8 mouse cellular contexts compared by ENCODE assay signal in genomic region chr6:148444796-148445195, GRCm38 (mm10). TPM values are rescaled to one million over a fixed set of nuclear protein-coding genes. Genes with fewer than 3 reads are reported as not detected.
A peak's percentile ranks its signal among the peaks of the same experiment; 100 is the strongest.
DNase-seq lines count a peak whose midpoint lies in the region; ATAC-seq and TF ChIP-seq lines count a peak whose summit lies in the region.

No protein-coding gene starts in this region.

- peak overlapping the region; percentile 88 for H3K27ac ChIP-seq in gastrocnemius, adult 2 months
- H3K27ac ChIP-seq in CH12.LX (ENCODE audit: insufficient read depth, low read depth), result no peak overlapping the region
- peak overlapping the region; percentile 77 for H3K27ac ChIP-seq in forebrain, postnatal 0 days (ENCODE audit: low read depth, low read length)
- no peak overlapping the region for H3K27ac ChIP-seq in liver, embryonic 12.5 days

- dilution Hi-C loops in CH12.LX (cut with MboI; ENCODE audit: extremely low pct_ligation_motif_present, extremely low pct_unique_long_range_greater_than_20kb, low sequenced_read_pairs), result no loop called here

- TF ChIP-seq CTCF in gastrocnemius, adult 2 months (IDR thresholded peaks at IDR 0.05), result no peak
- no peak for TF ChIP-seq CTCF in CH12.LX (conservative IDR thresholded peaks at IDR 0.05 in 1 of 2, IDR thresholded peaks at IDR 0.05 in 1 of 2; ENCODE audit: low read depth in 2 of 2, low read length in 2 of 2)
- TF ChIP-seq CTCF in forebrain, postnatal 0 days (IDR thresholded peaks at IDR 0.05; ENCODE audit: low read depth), result no peak

- no peaks in the 10 kb centered on the region for H3K79me2 ChIP-seq in CH12.LX (replicated peaks; ENCODE audit: control insufficient read depth, extremely low read depth, insufficient read depth, poor library complexity, severe bottlenecking)

- WGBS in forebrain, postnatal 0 days, result 3% methylated on average over 9 of the region's 9 CpGs
- WGBS in liver, embryonic 12.5 days (ENCODE audit: insufficient replicate concordance), result 3% methylated on average over 9 of the region's 9 CpGs

- H3K9ac ChIP-seq in CH12.LX (ENCODE audit: insufficient read depth, low read depth), result no peak overlapping the region
- peak overlapping the region; percentile 78 for H3K9ac ChIP-seq in forebrain, postnatal 0 days
- H3K9ac ChIP-seq in liver, embryonic 12.5 days, result no peak overlapping the region

- no peak for TF ChIP-seq RAD21 in CH12.LX (IDR thresholded peaks at IDR 0.05; ENCODE audit: low read depth, low read length)

- ATAC-seq in forebrain, postnatal 0 days, result no peak; the same call in 1 of the 2 replicates
- no peak for ATAC-seq in liver, embryonic 12.5 days

- no peak for DNase-seq in gastrocnemius, adult 2 months
- DNase-seq in gastrocnemius, postnatal 25 days, result no peak
- DNase-seq in CH12.LX (ENCODE audit: extremely low read depth), result no peak
- no peak for DNase-seq in forebrain, postnatal 0 days
- DNase-seq in embryo, embryonic 10.5 days (ENCODE audit: low spot score), result no peak
- no peak for DNase-seq in left cerebral cortex, postnatal 25 days (ENCODE audit: low spot score in 2 of 2)
- no peak for DNase-seq in spleen, postnatal 10 days (ENCODE audit: low spot score in 2 of 2)

- no peaks in the 10 kb centered on the region for H3K27me3 ChIP-seq in CH12.LX (replicated peaks)
- H3K27me3 ChIP-seq in forebrain, postnatal 0 days (ENCODE audit: insufficient read depth, low read length), result 0 out of 2 replicates have a peak, but pooled peaks cover 3% of the 10 kb centered on the region
- peaks cover 77% of the 10 kb centered on the region for H3K27me3 ChIP-seq in liver, embryonic 12.5 days (replicated peaks)

- H3K36me3 ChIP-seq in CH12.LX (replicated peaks in 1 of 2; ENCODE audit: control insufficient read depth in 1 of 2, insufficient read depth in 1 of 2, low read length in 1 of 2), result no peaks in the 10 kb centered on the region
- no peaks in the 10 kb centered on the region for H3K36me3 ChIP-seq in forebrain, postnatal 0 days (ENCODE audit: insufficient read depth)
- no peaks in the 10 kb centered on the region for H3K36me3 ChIP-seq in liver, embryonic 12.5 days

- peak overlapping the region; percentile 89 for H3K4me3 ChIP-seq in gastrocnemius, adult 2 months
- H3K4me3 ChIP-seq in CH12.LX (replicated peaks in 1 of 3; ENCODE audit: low read depth in 2 of 3, low read length in 2 of 3, poor library complexity in 1 of 3), result peak overlapping the region in 1 of 3 experiments; percentile 49
- H3K4me3 ChIP-seq in forebrain, postnatal 0 days (ENCODE audit: low read depth, low read length), result peak overlapping the region; percentile 75
- peak overlapping the region; percentile 62 for H3K4me3 ChIP-seq in liver, embryonic 12.5 days

- intact Hi-C loops in gastrocnemius, adult 2 months (cut with DNase I), result loop anchor here (2.0 to 5.0 kb wide), 3 partner anchors 22 to 137 kb away; no protein-coding TSS in a partner anchor
- intact Hi-C loops in left cerebral cortex, postnatal 25 days (cut with DNase I), result loop anchor here (5.0 kb wide), 6 partner anchors 78 to 308 kb away; no protein-coding TSS in a partner anchor

- H3K9me3 ChIP-seq in CH12.LX (replicated peaks; ENCODE audit: low read length), result peaks cover 13% of the 10 kb centered on the region
- no peaks in the 10 kb centered on the region for H3K9me3 ChIP-seq in forebrain, postnatal 0 days (ENCODE audit: low read length)
- H3K9me3 ChIP-seq in liver, embryonic 12.5 days (replicated peaks), result no peaks in the 10 kb centered on the region

- TF ChIP-seq POLR2A in CH12.LX (IDR thresholded peaks at IDR 0.05; ENCODE audit: low read depth, low read length), result no peak

- in situ Hi-C loops in CH12.LX (cut with MboI; ENCODE audit: low pct_ligation_motif_present, low pct_unique_long_range_greater_than_20kb, low sequenced_read_pairs), result no loop called here

- TF ChIP-seq EP300 in CH12.LX (IDR thresholded peaks at IDR 0.05; ENCODE audit: low read length), result no peak

- peak overlapping the region; percentile 46 for H3K4me2 ChIP-seq in CH12.LX (ENCODE audit: insufficient read depth, low read depth, poor library complexity, severe bottlenecking)
- peak overlapping the region; percentile 93 for H3K4me2 ChIP-seq in forebrain, postnatal 0 days (ENCODE audit: low read depth)
- H3K4me2 ChIP-seq in liver, embryonic 12.5 days, result peak overlapping the region; percentile 81

- H3K4me1 ChIP-seq in CH12.LX (ENCODE audit: control insufficient read depth in 1 of 2, insufficient read depth in 2 of 2), result peaks cover 0 to 3% of the 10 kb centered on the region in 2 experiments; a peak in 1 of 4 replicates
- peaks cover 6% of the 10 kb centered on the region; the same call in 1 of the 2 replicates for H3K4me1 ChIP-seq in forebrain, postnatal 0 days (ENCODE audit: insufficient read depth)
- H3K4me1 ChIP-seq in liver, embryonic 12.5 days, result peaks cover 24% of the 10 kb centered on the region

TF ChIP-seq in CH12.LX, 34 proteins besides CTCF, POLR2A, EP300 and RAD21:
- TF ChIP-seq CHD1 (IDR thresholded peaks at IDR 0.05; ENCODE audit: low read depth, low read length) (no peak), MXI1 (IDR thresholded peaks at IDR 0.05; ENCODE audit: low read depth, low read length) (no peak), ELF1 (IDR thresholded peaks at IDR 0.05; ENCODE audit: low read depth, low read length) (no peak), ZNF384 (IDR thresholded peaks at IDR 0.05; ENCODE audit: low read depth, low read length) (no peak), HCFC1 (IDR thresholded peaks at IDR 0.05; ENCODE audit: low read depth, low read length) (no peak), MYC (IDR thresholded peaks at IDR 0.05; ENCODE audit: low read depth, low read length) (no peak), MAZ (IDR thresholded peaks at IDR 0.05; ENCODE audit: low read depth, low read length) (no peak)

RNA-seq across cellular contexts. Expression of gene Tmtc1, which starts 0.6 kb away (rescaled TPM):
- total RNA-seq in gastrocnemius, adult 2 months (2021), result 10 to 100 TPM; 55.4 to 64.8 TPM
- 10 to 100 TPM; 64.0 to 64.8 TPM for total RNA-seq in gastrocnemius, postnatal 25 days (2021)
- total RNA-seq in CH12.LX (2012; rRNA removed) (0.13 TPM in 1 of 2 replicates, not detected in the other), CH12.LX (2014; rRNA removed) (0.03 TPM in 2 replicates)
- 0.04 and 0.05 TPM in 2 replicates for polyA plus RNA-seq in CH12.LX (2012; ENCODE audit: insufficient read length, low read depth)
- total RNA-seq in forebrain, postnatal 0 days (2014; rRNA removed), result 18.9 and 20.5 TPM in 2 replicates
- 1.3 and 1.7 TPM in 2 replicates for polyA plus RNA-seq in forebrain, postnatal 0 days (2015; fragmentation: Nextera tagmentation; extraction: Ambion mirVana)
- 0.26 and 0.36 TPM in 2 replicates for polyA plus RNA-seq in liver, embryonic 12.5 days (2016; fragmentation: Nextera tagmentation; extraction: Ambion mirVana)
- 10 to 100 TPM; 47.9 to 56.8 TPM for total RNA-seq in left cerebral cortex, postnatal 25 days (2021)

Comparison
In these comparisons a context has a peak if more than half of its experiments do, and no peak if none do; other contexts are left out.
1. H3K27ac ChIP-seq: peak in gastrocnemius, adult 2 months (single experiment) and forebrain, postnatal 0 days (single experiment); none in CH12.LX (single experiment) and liver, embryonic 12.5 days (single experiment).
2. RNA of gene Tmtc1, which starts 0.6 kb away (total RNA-seq): 64.0 to 64.8 TPM in gastrocnemius, postnatal 25 days, 55.4 to 64.8 TPM in gastrocnemius, adult 2 months, 47.9 to 56.8 TPM in left cerebral cortex, postnatal 25 days and 18.9 to 20.5 TPM in forebrain, postnatal 0 days; 0.03 to 0.13 TPM in CH12.LX; every median in the first group is over 10 times any median in the second.
3. Peak in every context shown above with its lines, with median percentiles within 50 percentile points of each other: H3K4me2 ChIP-seq.